Mouse (Mus musculus) T-cell, adult 2 months (primary cell): Measurements from ENCODE around the gene Pias3.
"Not testable (repeated sequence)": the region's sequence is repeated elsewhere in the genome, so short reads cannot be mapped to it uniquely, and the experiment has no call there.

Experiments used
- DNase-seq: peaks from one replicate; pipeline ENCODE4 v3.0.0; 2022; ENCODE audit warnings: low spot score

Gene Pias3

DNA sequence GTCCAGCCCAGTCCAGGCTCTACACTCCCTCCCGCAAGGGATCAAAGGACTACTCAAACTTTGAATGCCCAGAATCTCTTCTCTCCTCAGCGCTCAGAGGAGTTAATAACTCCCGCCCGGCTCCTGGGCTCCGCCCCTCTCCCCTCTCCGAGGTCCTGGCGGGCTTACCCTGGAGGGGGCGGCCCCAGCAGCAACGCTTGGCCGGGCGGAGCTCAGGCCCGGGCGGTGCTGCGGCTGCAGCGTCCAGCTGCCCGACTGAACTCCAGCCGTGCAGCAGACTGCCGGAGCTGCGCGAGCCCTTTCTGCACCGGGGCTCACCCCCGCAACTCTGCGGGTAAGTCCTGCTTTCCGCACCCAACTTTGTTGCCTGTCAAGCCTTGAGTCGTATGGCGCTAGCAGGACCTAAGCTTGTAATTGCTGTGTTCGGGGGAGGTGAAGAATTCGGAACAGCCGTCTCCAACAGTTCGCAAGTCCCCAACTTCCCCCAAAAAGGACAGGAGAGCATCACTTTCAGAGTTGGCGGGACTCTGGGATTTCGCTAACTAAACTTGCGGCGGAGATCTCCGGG lies at the start of gene Pias3:
TSS of gene Pias3 (plus strand) at position 187 of the 568 bp plus-strand sequence.
- peak; percentile 48 for DNase-seq

DNA sequence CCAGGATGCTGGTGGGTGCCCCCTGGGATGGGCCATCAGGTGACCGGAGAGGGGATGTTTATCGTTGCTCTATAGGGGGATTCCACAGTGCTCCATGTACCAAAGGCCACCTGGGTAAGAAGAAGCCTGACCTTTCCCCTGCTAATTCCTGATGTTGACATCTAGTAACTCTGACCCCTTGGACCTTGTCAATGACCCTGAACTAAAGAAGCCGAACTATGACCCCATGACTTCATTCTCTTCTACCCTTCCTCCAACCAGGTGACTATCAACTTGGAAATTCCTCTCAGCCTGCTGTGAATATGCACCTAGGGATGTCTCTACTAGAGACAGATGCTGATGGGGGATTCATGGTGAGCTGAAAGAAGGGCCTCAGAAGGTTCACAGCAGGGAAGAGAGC lies 48.8 kb upstream of the Pias3 start:
- DNase-seq, result no peak

DNA sequence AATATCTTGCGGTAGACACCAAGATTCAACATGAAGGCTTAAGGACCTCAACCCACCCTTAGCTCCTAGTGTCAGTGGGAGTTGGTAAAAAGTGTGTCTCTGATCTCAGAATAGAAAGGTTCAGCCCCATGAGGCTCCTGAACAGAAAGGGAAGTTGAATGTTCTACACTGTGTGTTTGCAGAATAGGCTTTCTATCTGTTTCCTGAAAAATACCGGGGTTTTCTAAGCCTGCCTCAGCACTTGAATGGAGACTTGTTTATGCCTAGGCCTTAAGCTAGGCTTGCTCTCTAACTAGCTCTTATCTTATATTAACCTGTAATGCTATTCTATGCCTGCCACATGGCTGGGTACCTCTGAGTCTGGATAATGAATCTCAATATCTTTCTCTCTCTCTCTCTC lies 35.3 kb upstream of the Pias3 start:
- no peak for DNase-seq

DNA sequence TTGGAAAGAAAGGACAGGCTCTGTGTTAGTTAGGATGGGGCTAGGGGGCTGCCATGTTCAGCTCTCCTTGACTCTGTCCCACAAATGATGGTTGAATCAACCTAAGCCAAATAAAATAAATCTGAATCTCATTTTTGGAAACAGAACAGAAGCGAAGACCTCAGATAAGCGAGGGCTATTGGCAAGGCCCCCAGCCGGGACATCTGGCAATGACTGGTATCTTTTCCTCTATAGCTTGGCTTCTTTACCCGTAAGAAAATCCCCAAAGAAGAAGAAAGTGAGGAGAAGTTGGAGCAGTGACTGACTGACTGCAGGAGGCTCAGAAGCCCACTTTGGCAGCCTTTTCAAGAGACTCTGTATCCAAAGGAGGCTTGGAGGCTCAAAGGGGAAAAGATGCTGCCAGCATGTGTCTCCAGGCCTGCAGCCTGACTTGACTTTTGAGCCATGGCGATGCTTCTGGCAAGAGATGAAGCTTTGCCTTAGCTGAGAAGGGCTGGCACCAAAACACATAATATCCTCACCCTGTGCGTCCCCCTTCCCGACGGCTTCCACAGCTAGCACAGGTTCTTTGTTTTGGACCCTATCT lies 33.4 kb upstream of the Pias3 start:
- DNase-seq, result no peak

DNA sequence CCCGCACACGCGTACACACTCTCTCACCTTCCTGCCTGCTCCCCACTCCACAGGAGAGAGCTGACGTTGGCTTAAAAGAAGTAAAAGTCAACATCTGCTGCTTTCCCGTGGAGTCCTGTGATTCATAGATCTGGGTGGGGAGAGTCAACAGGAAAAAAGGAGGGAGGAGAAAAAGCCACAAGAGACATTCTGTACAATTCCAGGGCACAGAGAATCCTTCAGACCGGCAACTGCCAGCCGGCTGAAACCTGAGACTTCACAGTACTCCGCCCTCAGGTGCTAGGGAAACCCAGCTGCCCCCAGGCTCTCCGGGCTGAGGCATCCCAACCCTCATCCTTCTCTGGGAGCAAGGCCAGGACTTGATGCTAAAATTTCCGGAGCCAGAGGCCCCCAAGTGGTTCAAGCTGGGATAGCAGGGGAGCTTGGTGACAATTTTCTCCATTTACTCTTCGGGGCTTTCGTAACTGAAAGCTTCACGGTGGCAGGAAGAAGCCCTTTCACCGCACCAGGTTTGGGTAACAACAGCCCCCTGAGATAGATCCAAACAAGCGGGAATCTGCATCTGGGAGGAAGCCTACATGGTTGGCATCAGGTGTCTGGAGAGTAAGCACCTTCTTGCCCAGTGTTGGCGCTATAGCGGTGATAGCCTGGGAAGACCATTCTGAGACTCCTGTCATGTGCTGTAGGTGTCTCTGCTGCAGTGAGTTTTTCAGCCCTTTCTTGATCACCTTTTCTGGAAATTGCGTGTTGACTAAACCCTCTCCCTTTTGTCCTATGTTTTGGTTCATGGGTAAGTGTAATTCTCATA lies 32.5 kb upstream of the Pias3 start:
- peak; percentile 45 for DNase-seq

DNA sequence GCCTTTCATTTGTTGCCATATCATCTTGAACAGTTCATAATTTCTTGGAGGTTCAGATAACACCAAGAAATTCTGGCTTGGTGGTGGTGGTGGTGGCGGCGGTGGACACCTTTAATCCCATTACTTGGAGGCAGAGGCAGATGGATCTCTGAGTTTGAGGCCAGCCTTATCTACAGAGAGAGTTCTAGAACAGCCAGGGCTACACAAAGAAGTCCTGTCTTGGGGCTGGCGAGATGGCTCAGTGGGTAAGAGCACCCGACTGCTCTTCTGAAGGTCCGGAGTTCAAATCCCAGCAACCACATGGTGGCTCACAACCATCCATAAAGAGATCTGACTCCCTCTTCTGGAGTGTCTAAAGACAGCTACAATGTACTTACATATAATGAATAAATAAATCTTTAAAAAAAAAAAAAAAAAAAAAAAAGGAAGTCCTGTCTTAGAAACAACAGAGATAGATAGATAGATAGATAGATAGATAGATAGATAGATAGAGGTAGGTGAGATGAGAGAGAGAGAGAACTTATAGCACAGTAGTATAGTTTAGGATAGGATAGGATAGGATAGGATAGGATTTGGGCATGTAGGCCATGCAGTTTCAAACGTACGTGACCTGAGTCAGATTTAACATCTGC lies 30.3 kb upstream of the Pias3 start:
- not testable (repeated sequence) for DNase-seq

DNA sequence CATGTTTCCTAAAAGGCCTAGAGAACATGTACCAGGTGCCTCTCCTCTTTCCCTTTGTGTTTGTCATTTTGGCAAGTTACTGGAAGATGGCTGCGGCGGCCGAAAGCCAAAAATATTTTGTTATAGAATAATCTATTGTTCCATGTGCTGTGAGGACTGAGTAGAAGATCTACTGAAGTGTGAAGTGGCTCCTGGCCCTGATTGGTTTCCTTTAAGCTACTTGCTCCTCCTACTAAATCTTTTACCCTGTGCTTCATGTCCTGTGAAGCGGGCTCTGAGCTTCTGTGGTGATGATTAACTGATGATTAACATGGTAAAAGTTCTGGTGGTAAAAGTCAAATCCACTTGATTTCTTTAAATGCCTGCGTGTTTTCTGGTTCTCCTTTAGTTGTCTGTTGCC lies 29.3 kb upstream of the Pias3 start:
- no peak for DNase-seq

DNA sequence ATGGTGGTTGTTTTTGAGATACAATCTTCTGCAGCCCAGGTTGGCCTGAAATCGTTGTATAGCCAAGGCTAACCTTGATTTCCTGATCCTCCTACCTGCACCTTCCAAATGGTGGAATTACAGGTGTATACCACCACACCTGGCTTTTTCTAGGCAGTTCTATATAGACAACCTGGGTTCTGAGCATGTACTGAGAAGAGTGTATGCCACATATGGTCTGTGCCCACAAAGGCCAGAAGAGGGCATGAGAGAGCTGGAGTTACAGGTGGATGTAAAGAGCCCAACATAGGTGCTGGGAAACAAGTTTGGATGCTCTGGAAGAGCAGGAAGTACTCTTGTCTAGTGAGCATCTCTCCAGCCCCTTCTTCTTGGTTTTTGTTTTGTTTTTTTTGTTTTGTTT lies 28.9 kb upstream of the Pias3 start:
- peak; percentile 22 for DNase-seq

DNA sequence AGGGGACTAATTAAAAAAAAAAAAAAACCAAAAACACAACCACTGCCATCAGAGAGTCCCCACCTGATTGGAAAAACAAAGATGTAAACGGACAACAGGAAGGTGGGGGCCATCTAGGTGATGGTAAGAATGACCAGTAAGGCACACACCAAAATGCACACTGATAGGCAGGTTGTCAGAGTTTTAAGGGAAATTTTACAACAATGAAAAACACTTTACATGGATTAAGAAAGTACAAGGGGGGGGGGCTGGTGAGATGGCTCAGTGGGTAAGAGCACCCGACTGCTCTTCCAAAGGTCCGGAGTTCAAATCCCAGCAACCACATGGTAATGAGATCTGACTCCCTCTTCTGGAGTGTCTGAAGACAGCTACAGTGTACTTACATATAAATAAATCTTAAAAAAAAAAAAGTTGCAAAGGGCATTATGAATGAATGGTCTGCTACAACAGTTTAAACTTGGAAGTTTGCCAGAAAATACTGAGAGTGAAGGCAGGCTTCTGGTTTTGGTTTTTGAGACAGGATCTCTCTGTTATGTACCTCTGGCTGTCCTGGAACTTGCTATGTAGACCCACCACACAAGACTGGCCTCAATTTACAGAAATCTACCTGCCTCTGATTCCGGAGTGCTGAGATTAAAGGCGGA lies 27.6 kb upstream of the Pias3 start:
- no peak for DNase-seq

DNA sequence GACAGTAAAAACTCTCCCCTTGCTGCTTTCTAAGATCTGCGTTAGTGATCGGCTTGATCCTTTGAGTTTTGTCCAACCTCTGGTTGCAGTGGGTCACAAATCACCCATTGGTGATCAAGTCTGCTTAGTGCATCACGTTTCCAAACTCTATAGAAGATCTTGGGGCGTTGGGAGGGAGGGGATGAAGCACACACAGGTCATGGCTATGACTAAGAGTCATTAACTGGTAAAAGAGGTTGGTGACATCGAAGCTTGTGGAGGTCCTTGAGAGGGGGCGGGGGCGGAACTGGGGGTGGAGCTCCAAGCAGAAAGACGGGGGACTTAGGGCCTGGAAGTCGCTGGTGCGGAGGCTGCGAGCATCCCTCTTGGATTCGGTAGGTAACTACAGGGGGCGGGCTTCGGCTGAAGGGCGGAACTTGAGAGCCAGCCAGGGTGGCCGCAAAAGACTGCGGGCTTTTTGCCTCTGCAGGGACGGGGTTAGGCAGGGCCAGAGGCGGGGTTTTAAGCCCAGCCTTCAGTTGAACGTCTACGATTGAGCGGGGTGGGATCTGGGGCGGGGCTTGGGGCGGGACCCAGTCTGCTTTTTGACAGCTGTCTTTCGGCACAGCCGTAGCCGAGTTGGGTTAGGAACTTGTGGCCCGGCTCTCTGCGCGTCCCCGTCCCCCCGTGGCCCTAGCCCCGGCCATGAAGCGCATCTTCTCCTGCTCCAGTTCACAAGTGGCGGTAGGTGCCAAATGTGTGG lies 26.3 kb upstream of the Pias3 start, which contains the start of gene Ankrd35:
TSS of gene Ankrd35 (plus strand) at position 405 of the 742 bp plus-strand sequence.
- peak; percentile 89 for DNase-seq

DNA sequence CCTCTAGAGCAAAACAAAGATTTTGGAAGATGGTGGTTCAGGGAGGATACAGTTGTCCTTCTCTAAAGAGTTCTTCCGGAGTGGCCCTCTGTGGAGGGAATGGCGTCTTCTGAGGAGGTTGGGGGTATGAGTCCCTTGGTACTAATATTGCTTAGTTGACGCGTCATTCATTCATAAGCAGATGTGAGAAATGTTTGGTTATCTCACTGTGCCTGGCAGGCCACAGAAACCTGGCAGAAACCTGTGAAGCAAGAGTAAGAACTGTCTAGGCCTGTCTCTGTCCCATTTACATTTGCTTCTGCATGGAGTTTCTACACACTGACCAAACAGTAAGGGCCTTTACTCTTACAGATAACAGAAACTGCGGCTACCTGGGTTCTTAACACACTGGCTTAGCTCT lies 24.7 kb upstream of the Pias3 start:
- DNase-seq, result no peak

DNA sequence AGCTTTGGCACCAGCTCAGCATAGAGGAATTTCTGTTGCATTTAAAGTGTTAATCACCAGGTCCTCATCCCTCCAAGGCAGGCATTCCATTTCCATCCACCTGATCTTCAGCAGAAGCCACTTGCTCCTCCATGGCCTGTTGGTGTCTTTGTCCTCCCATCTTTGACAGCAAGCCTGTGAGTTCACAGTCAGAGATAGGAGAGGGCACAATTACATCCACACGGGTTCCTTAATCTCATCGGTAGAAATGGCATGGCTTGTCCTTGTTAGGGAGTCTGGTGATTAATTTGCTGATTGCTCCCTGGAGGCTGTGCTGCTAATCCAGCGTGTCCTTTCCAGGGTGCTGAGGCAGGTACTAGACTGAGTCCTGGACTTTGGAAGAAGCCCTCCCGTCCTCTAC lies 22.7 kb upstream of the Pias3 start:
- no peak for DNase-seq

DNA sequence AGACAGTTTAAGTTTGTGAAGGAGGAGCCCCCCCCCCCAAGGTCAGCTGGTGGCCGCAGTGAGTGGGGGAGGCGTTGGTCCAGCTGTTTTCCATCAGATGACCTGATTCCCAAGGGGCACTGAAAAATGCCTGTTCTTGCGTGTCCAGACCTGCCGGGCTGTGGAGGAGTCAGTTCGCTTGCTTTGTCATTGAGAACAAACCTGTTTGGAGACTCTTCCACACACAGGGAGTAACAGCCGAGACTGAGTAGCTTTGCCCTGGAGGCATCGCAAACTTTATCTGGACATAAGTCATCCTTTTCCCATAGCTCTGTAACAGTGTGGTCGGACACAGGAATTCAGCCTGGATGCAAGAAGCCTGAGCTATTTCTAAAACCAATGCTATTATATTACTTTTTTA lies 21.7 kb upstream of the Pias3 start:
- DNase-seq, result no peak

DNA sequence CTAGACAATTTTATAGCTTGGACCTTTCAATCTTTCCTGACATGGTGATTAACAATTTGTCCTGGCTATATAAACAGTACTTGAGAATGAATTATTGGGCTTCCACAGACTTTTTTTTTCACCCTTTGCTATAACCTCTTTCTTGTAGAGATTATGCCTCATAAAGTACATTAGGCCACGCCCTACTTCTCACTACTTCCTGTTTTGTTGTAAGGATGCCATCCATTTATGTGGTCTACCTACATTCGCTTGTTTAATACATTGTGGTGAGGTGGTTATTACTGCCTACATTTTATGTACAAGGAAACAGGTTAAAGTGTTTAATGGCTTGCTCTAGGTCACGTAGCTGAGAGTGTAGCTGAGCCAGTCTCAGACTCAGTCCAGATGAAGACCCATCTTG lies 21.0 kb upstream of the Pias3 start:
- DNase-seq, result peak; percentile 46

DNA sequence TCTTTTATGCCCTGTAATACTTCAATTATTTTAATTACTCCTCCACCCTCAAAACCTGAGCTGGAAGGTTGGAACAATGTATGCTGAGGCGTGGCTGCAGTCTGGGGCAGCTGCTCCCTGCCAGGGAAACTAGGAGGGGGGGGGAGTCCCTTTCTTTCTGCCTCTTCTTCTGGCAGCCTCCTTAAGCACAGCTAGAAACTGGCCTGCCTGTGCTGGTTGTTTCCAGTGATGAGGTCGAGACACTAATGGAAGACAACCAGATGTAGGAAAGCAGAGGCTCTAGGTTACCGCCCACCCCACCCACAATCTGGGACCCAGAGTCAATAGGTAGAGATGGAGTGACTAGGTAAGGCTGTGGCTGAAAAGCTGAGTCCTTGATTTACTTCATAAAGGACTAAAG lies 20.5 kb upstream of the Pias3 start:
- DNase-seq, result no peak

DNA sequence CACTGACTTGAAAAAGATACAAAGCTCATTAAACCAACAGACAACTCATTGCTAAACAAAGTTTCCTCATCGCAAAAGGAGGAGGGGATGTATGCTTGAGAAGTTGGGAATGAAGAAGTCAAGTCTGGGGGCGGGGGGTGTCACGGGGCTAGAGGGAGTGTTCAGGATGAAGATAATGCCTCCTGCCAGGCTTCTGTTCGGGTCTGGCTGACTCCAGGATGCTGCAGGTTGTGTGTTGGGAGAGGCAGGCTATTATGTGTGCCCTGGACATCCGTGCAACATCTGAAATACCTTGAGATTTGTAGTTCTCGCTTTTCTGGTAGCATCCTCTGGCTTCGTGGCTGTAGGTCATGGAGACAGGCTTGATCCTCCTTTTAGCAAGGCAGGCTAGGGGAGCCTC lies 17.7 kb upstream of the Pias3 start:
- no peak for DNase-seq

DNA sequence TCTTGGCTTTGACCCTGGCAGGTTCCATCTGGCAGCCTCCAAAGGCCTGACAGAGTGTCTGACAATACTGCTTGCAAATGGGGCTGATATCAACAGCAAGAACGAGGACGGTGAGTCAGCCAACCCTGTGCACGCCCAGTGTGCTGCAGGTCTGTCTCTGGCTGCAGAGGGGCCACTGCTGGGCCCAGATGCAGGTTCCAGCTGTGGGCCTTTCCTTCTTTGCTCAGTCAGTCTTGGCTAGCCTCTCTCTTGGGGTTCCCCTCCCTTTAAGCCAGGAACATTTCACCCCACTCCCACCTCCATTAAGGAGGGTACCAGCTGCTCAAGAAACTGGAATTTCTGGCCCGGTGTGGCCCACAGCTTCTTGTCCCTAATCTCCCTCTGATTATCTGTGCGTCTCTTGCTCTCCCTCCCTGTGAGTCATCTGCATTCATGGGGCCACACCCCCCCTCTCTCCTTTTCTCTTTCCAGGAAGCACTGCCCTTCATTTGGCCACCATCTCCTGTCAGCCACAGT lies 17.0 kb upstream of the Pias3 start:
- DNase-seq, result no peak

DNA sequence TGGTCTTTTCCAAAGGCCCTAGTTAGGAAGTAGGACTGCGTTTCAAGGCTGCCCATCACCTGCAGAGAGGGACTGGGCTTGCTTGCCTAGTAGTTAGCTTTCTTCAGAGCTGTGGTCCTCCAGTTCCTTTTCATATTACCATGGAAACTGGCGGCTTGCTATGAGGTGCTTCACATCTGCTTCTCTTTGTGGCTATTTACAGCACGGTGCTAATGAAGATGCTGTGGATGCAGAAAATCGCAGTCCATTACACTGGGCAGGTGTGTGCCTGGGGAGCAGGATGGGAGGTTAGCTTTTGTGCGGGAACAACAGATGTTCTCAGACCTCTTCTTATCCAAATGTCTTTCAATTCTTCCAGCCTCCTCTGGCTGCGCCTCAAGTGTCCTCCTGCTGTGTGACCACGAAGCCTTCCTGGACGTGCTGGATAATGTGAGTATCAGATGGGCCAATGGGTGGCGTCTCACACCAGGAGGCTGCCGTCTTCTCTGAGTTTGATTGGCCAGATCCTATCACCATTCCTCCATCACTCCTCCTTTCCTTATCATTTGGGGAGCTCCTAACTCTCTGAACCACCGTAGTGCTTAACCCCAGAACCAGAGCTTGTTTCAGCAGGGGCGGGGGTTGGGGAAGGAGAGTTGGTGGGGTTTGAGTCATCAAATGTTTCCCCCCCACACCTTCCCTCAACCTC lies 15.8 kb upstream of the Pias3 start:
- no peak for DNase-seq

DNA sequence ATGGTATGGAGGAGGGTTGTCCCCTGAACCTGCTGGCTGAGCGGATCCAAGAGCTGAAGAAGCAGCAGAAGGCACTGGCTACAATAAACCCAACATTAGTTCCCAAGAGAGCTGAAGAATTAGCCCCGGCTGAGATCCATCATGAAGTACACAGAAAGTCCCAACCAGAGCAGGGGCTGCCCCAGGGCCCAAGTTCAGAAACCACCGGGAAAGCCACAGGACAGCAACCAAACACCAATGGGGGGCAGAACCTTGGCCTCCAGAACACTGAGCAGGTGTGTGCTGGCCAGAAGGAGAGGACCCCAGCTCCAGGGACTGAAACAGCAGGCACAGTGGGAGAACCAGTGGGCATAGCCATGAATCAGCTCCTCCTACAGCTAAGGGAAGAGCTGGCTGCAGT lies 12.7 kb upstream of the Pias3 start:
- no peak for DNase-seq

DNA sequence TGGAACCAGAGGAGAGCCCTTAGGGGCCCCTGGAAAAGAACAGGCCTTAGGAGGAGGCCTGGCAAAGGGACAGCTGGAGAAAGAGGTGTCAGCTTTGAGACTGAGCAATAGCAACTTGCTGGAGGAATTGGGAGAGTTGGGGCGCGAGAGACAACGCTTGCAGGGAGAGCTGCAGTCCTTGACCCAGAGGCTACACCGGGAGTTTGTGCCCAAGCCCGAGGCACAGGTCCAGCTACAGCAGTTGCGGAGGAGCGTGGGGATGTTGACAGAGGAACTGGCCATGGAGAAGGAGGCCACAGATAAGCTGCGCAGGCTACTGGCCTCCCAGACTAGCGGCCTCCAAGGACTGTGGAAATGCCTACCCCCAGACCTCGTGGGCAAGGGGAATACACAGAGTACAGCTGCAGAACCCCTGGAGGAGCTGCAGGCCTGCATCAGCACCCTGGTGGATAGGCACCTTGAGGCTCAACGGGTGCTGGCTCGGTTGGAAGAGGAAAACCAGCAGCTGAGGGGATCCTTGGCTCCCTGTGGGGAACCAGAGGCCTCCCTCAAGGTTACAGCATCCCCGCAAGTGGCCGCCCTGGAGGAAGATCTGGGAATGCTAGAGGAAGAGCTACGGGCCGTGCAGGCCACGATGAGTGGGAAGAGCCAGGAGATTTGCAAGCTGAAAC lies 11.9 kb upstream of the Pias3 start:
- no peak for DNase-seq

DNA sequence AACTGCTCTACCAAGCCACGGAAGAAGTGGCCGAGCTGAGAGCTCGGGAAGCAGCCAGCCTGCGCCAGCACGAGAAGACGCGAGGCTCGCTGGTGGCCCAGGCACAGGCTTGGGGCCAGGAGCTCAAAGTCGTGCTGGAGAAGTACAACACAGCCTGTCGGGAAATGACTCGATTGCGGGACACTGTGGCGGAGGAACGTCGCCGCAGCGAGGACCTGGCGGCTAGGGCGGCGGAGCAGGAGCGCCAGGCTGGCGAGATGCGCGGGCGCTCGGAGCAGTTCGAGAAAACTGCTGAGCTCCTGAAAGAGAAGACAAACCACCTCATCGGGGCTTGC lies 11.4 kb upstream of the Pias3 start:
- no peak for DNase-seq
